Mouse (Mus musculus): Measurements from ENCODE around the gene Gpr18. TPM values are rescaled to one million over a fixed set of nuclear protein-coding genes. Genes with fewer than 3 reads are reported as not detected.

The Gpr18 gene
- polyA plus RNA-seq, 1 experiment from 2014 or later, result 0.24 TPM

GRCm38 (mm10) chr14:121947201-121947760 lies 31.7 kb upstream of the Gpr18 start:
- no peaks in the 10 kb centered on the region for H3K36me3 ChIP-seq
- H3K27me3 ChIP-seq, result no peaks in the 10 kb centered on the region
- no peak overlapping the region for H3K9ac ChIP-seq (replicated peaks)
- H3K4me1 ChIP-seq (replicated peaks), result no peaks in the 10 kb centered on the region
- H3K9me3 ChIP-seq, result no peaks in the 10 kb centered on the region; the same call in 1 of the 2 replicates
- no peak overlapping the region for H3K4me3 ChIP-seq (replicated peaks)
- ATAC-seq, result no peak
- no peak overlapping the region for H3K4me2 ChIP-seq (replicated peaks)
- no peak overlapping the region for H3K27ac ChIP-seq
- WGBS, result 83% methylated on average over 8 of the region's 8 CpGs

- no peak overlapping the region for H3K27ac ChIP-seq
- H3K9me3 ChIP-seq, result peaks cover 1% of the 10 kb centered on the region; the same call in 1 of the 2 replicates
- no peaks in the 10 kb centered on the region for H3K27me3 ChIP-seq
- H3K36me3 ChIP-seq, result no peaks in the 10 kb centered on the region
- no peak overlapping the region for H3K9ac ChIP-seq (replicated peaks)
- no peaks in the 10 kb centered on the region for H3K4me1 ChIP-seq (replicated peaks)
- no peak overlapping the region for H3K4me2 ChIP-seq (replicated peaks)
- 83% methylated on average over 8 of the region's 8 CpGs for WGBS
- no peak for ATAC-seq
- H3K4me3 ChIP-seq (replicated peaks), result no peak overlapping the region
These were observed 31.1 kb upstream of the Gpr18 start for GRCm38 (mm10) chr14:121946728-121947127.

GRCm38 (mm10) chr14:121946131-121946530 lies 30.6 kb upstream of the Gpr18 start:
- no peak for ATAC-seq
- H3K27ac ChIP-seq, result no peak overlapping the region
- no peak overlapping the region for H3K9ac ChIP-seq (replicated peaks)
- H3K27me3 ChIP-seq, result no peaks in the 10 kb centered on the region
- H3K4me1 ChIP-seq (replicated peaks), result no peaks in the 10 kb centered on the region
- H3K4me2 ChIP-seq (replicated peaks), result no peak overlapping the region
- 89% methylated on average over 5 of the region's 5 CpGs for WGBS
- H3K36me3 ChIP-seq, result no peaks in the 10 kb centered on the region
- no peak overlapping the region for H3K4me3 ChIP-seq (replicated peaks)
- H3K9me3 ChIP-seq, result peaks cover 5% of the 10 kb centered on the region; the same call in 1 of the 2 replicates

DNA sequence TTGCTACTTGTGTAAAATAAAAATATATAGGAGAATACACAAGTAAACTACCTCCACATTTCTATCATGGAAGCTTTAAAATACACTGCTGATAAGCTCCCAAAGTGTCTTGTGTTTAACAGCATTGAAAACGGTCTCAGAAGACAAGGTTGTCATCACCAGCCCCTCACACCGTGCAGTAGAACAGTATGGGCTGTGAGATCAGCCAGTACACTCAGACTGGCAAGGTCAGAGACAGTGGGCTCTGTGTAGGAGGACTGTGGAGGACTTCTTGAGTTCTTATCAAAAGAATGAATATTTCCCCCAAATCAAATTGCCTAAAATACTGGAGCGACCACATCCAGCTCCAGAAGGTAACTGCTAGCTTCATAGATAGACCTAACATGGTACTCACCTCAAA lies 24.0 kb upstream of the Gpr18 start:
- 97% methylated on average over 3 of the region's 3 CpGs for WGBS
- H3K27me3 ChIP-seq, result no peaks in the 10 kb centered on the region
- ATAC-seq, result no peak

GRCm38 (mm10) chr14:121938256-121939191 lies 22.9 kb upstream of the Gpr18 start:
- no peak for ATAC-seq

More for the DNA sequence above, 24.0 kb upstream of the Gpr18 start:
- peaks cover 14% of the 10 kb centered on the region; the same call in 1 of the 2 replicates for H3K36me3 ChIP-seq
- H3K4me1 ChIP-seq (replicated peaks), result no peaks in the 10 kb centered on the region
- H3K4me3 ChIP-seq (replicated peaks), result no peak overlapping the region
- peaks cover 10% of the 10 kb centered on the region; the same call in 1 of the 2 replicates for H3K9me3 ChIP-seq
- no peak overlapping the region for H3K4me2 ChIP-seq (replicated peaks)
- H3K9ac ChIP-seq (replicated peaks), result no peak overlapping the region
- no peak overlapping the region for H3K27ac ChIP-seq

GRCm38 (mm10) chr14:121937601-121938255 lies 22.1 kb upstream of the Gpr18 start:
- ATAC-seq, result no peak
- Histone ChIP-seq H3K4me3 (replicated peaks) (no peak overlapping the region), H3K36me3 (peaks cover 25% of the 10 kb centered on the region), H3K4me2 (replicated peaks) (no peak overlapping the region), H3K27ac (no peak overlapping the region), H3K9me3 (peaks cover 10% of the 10 kb centered on the region; the same call in 1 of the 2 replicates), H3K9ac (replicated peaks) (no peak overlapping the region), H3K4me1 (replicated peaks) (no peaks in the 10 kb centered on the region), H3K27me3 (no peaks in the 10 kb centered on the region)
- WGBS, result 92% methylated on average over 11 of the region's 11 CpGs

More at GRCm38 (mm10) chr14:121938256-121939191, 22.9 kb upstream of the Gpr18 start:
- Histone ChIP-seq H3K4me2 (replicated peaks) (no peak overlapping the region), H3K9ac (replicated peaks) (no peak overlapping the region), H3K4me3 (replicated peaks) (no peak overlapping the region), H3K4me1 (replicated peaks) (no peaks in the 10 kb centered on the region), H3K9me3 (peaks cover 10% of the 10 kb centered on the region; the same call in 1 of the 2 replicates), H3K36me3 (peaks cover 23% of the 10 kb centered on the region), H3K27ac (no peak overlapping the region), H3K27me3 (no peaks in the 10 kb centered on the region)
- WGBS, result 96% methylated on average over 11 of the region's 11 CpGs

DNA sequence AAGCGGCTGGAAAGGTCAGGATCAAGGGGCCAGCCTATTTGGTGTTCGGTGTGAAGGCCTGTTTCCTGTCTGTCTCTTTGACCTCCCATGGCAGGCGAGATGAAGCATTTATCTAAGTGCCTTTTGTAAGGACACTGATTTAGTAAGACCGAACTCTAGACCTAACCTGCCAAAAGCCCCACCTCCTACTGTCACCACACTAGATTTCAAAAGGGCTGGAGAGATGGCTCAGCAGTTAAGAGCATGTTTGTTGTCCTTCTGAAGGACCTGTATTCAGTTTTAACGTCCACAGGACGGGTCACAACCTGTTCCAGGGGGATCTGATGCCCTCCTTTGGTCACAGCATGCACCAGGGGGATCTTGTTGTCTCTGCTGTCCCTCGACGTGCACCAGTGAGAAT lies 21.3 kb upstream of the Gpr18 start:
- WGBS, result 84% methylated on average over 8 of the region's 8 CpGs
- peaks cover 5% of the 10 kb centered on the region for H3K4me1 ChIP-seq (replicated peaks)
- peaks cover 25% of the 10 kb centered on the region for H3K36me3 ChIP-seq
- ATAC-seq, result no peak
- H3K4me3 ChIP-seq (replicated peaks), result no peak overlapping the region
- H3K27ac ChIP-seq, result no peak overlapping the region
- H3K4me2 ChIP-seq (replicated peaks), result no peak overlapping the region
- no peak overlapping the region for H3K9ac ChIP-seq (replicated peaks)
- H3K9me3 ChIP-seq, result peaks cover 10% of the 10 kb centered on the region; the same call in 1 of the 2 replicates
- no peaks in the 10 kb centered on the region for H3K27me3 ChIP-seq

GRCm38 (mm10) chr14:121936356-121936755 lies 20.8 kb upstream of the Gpr18 start:
- peaks cover 10% of the 10 kb centered on the region for H3K4me1 ChIP-seq (replicated peaks)
- no peak overlapping the region for H3K4me2 ChIP-seq (replicated peaks)
- no peak overlapping the region for H3K4me3 ChIP-seq (replicated peaks)
- H3K9me3 ChIP-seq, result peaks cover 5% of the 10 kb centered on the region; the same call in 1 of the 2 replicates
- no peak overlapping the region for H3K9ac ChIP-seq (replicated peaks)
- H3K27me3 ChIP-seq, result no peaks in the 10 kb centered on the region
- peaks cover 25% of the 10 kb centered on the region for H3K36me3 ChIP-seq
- no peak overlapping the region for H3K27ac ChIP-seq
- no peak for ATAC-seq
- WGBS, result 94% methylated on average over 4 of the region's 4 CpGs

DNA sequence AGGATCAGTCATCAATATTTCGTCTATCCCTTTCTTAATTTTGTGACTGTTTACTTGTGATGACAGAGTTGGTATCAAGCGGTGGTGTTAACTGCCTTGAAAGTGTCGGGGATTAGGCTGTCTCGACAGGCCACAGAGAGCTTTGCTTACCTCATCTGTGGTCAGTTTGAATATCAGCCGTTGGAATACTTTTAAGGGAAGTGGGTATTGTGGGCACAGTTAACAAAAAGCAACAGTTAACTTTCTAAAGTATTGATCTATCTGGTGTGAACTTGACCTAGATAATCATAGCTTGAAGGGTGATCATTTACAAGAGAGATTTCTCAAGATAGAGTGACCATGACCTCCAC lies 19.0 kb upstream of the Gpr18 start:
- WGBS, result 94% methylated on average over 5 of the region's 5 CpGs
- Histone ChIP-seq H3K36me3 (peaks cover 25% of the 10 kb centered on the region), H3K4me1 (replicated peaks) (peaks cover 10% of the 10 kb centered on the region), H3K27ac (no peak overlapping the region), H3K4me3 (replicated peaks) (no peak overlapping the region), H3K9me3 (0 out of 2 replicates have a peak, but pooled peaks cover 5% of the 10 kb centered on the region), H3K27me3 (no peaks in the 10 kb centered on the region), H3K4me2 (replicated peaks) (no peak overlapping the region), H3K9ac (replicated peaks) (no peak overlapping the region)
- no peak for ATAC-seq

- no peak overlapping the region for H3K9ac ChIP-seq (replicated peaks)
- no peak for ATAC-seq
- 95% methylated on average over 7 of the region's 7 CpGs for WGBS
These were observed 18.5 kb upstream of the Gpr18 start for GRCm38 (mm10) chr14:121933906-121934596.

GRCm38 (mm10) chr14:121932180-121932579 lies 16.6 kb upstream of the Gpr18 start:
- Histone ChIP-seq H3K9me3 (0 out of 2 replicates have a peak, but pooled peaks cover 5% of the 10 kb centered on the region), H3K4me3 (replicated peaks) (no peak overlapping the region), H3K27me3 (no peaks in the 10 kb centered on the region), H3K4me1 (replicated peaks) (peaks cover 10% of the 10 kb centered on the region), H3K36me3 (peaks cover 25% of the 10 kb centered on the region), H3K4me2 (replicated peaks) (no peak overlapping the region), H3K27ac (peak overlapping the region; percentile 4; the same call in 1 of the 2 replicates), H3K9ac (replicated peaks) (no peak overlapping the region)
- WGBS, result 71% methylated on average over 4 of the region's 4 CpGs
- 0 out of 2 replicates have a peak, but pooled peaks have one; percentile 28 for ATAC-seq

More at GRCm38 (mm10) chr14:121933906-121934596, 18.5 kb upstream of the Gpr18 start:
- H3K4me2 ChIP-seq (replicated peaks), result no peak overlapping the region
- no peak overlapping the region for H3K4me3 ChIP-seq (replicated peaks)
- peaks cover 25% of the 10 kb centered on the region for H3K36me3 ChIP-seq
- H3K9me3 ChIP-seq, result 0 out of 2 replicates have a peak, but pooled peaks cover 5% of the 10 kb centered on the region
- H3K27me3 ChIP-seq, result no peaks in the 10 kb centered on the region
- no peak overlapping the region for H3K27ac ChIP-seq
- H3K4me1 ChIP-seq (replicated peaks), result peaks cover 10% of the 10 kb centered on the region
